Mouse (Mus musculus) spleen, adult 2 months (tissue): Measurements from ENCODE around the gene Dbi.

Experiments
- CTCF ChIP-seq: fragments of 200-500 bp; IDR thresholded peaks from 2 replicates; pipeline ENCODE4 v1.5.1; 2011; ENCODE audit warnings: mild to moderate bottlenecking, inconsistent platforms; ENCODE audit not compliant: insufficient read depth, insufficient read length, insufficient replicate concordance; ENCODE audit errors: extremely low read depth
- POLR2A ChIP-seq: fragments of 200-500 bp; IDR thresholded peaks from 2 replicates; pipeline ENCODE4 v1.6.1; 2011; ENCODE audit warnings: low read depth, low read length, inconsistent platforms

DNA sequence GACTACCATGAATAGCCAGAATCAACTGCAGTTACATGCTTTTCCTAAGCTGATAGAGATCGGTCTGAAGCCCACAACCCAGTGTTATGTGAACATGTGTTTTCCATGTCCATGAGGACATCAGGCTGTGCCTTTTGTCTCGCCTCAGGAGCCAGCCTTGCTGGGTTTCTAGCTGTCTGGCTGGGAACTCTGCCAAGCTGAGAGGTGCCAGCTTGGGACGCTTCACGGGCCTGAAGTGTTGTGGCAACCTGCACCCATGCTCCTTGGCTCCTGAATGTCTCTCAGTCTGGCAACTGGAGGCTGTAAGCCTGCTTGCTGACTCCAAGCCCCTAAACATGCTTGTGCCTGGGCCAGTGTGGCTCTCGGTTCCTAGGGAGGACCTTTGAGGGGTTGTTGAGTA is 21.7 kb upstream of the Dbi start:
- TF ChIP-seq POLR2A (no peak), CTCF (no peak)
